Mouse (Mus musculus) MEL (cell line): Measurements from ENCODE around the gene Nfe2l3. TPM values are rescaled to one million over a fixed set of nuclear protein-coding genes. Genes with fewer than 3 reads are reported as not detected.

ENCODE experiments used
- DNase-seq: peaks from one replicate; pipeline ENCODE4 v3.0.0; 2011; ENCODE audit warnings: low read depth, low spot score
- H3K27ac ChIP-seq: 2 replicates; pipeline ENCODE4 v1.5.1; 2012; ENCODE audit warnings: low read depth, mild to moderate bottlenecking, control low read depth, low read length, moderate library complexity; ENCODE audit not compliant: control insufficient read depth
- H3K27me3 ChIP-seq, 2 experiments: fragments of 150-350 bp in 1 of 2; sonication (generic) in 1 of 2; 2 replicates each; pipeline ENCODE4 v1.6.1; 2012; ENCODE audit warnings: low read length in 2 of 2, mild to moderate bottlenecking in 2 of 2, improper control_type of control experiment in 1 of 2, moderate library complexity in 1 of 2; ENCODE audit not compliant: insufficient read depth in 2 of 2, control insufficient read depth in 1 of 2
- H3K36me3 ChIP-seq, 2 experiments: 2 replicates each; pipeline ENCODE4 v1.6.1; 2012 to 2014; ENCODE audit warnings: low read length in 2 of 2, improper control_type of control experiment in 1 of 2, inconsistent platforms in 1 of 2, mild to moderate bottlenecking in 1 of 2; ENCODE audit not compliant: insufficient read depth in 2 of 2, control insufficient read depth in 1 of 2
- H3K4me1 ChIP-seq, 2 experiments: fragments of 150-350 bp in 1 of 2; sonication (generic) in 1 of 2; 2 replicates each; pipeline ENCODE4 v1.6.1; 2012; ENCODE audit warnings: low read length in 2 of 2, improper control_type of control experiment in 1 of 2, mild to moderate bottlenecking in 1 of 2; ENCODE audit not compliant: insufficient read depth in 2 of 2, control insufficient read depth in 1 of 2
- H3K4me3 ChIP-seq, 2 experiments: fragments of 150-350 bp in 1 of 2; sonication (generic) in 1 of 2; 2 replicates each; pipeline ENCODE4 v1.5.1; 2012; ENCODE audit warnings: low read depth in 2 of 2, low read length in 2 of 2, mild to moderate bottlenecking in 2 of 2, moderate library complexity in 2 of 2, control low read depth in 1 of 2, improper control_type of control experiment in 1 of 2; ENCODE audit not compliant: control insufficient read depth in 1 of 2, insufficient read depth in 1 of 2
- H3K79me2 ChIP-seq: 2 replicates; pipeline ENCODE4 v1.6.1; 2012; ENCODE audit warnings: mild to moderate bottlenecking, low read length, moderate library complexity; ENCODE audit not compliant: control insufficient read depth, poor library complexity, insufficient read depth
- H3K9ac ChIP-seq: 2 replicates; pipeline ENCODE4 v1.6.1; 2012; ENCODE audit warnings: low read depth, mild to moderate bottlenecking, control low read depth, low read length, moderate library complexity; ENCODE audit not compliant: control insufficient read depth, poor library complexity, severe bottlenecking
- H3K9me3 ChIP-seq: fragments of 150-350 bp; sonication (generic); replicated peaks from 2 replicates; pipeline ENCODE4 v1.6.1; 2012; ENCODE audit warnings: mild to moderate bottlenecking, low read length, improper control_type of control experiment, moderate library complexity; ENCODE audit not compliant: insufficient read depth
- CHD1 ChIP-seq: IDR thresholded peaks from 2 replicates; pipeline ENCODE4 v1.6.1; 2012; ENCODE audit warnings: low read depth, mild to moderate bottlenecking, inconsistent platforms, low read length, improper control_type of control experiment
- EP300 ChIP-seq, 2 experiments: IDR thresholded peaks; 2 replicates each; pipeline ENCODE4 v1.6.1; 2011; ENCODE audit warnings: improper control_type of control experiment in 2 of 2, low read length in 2 of 2, low read depth in 1 of 2, mild to moderate bottlenecking in 1 of 2
- HCFC1 ChIP-seq: IDR thresholded peaks from 2 replicates; pipeline ENCODE4 v1.6.1; 2012; ENCODE audit warnings: low read depth, mild to moderate bottlenecking, inconsistent platforms, low read length, improper control_type of control experiment, moderate library complexity
- JUND ChIP-seq: IDR thresholded peaks from 2 replicates; pipeline ENCODE4 v1.6.1; 2011; ENCODE audit warnings: low read depth, mild to moderate bottlenecking, improper control_type of control experiment, low read length
- KAT2A ChIP-seq: conservative IDR thresholded peaks from 2 replicates; pipeline ENCODE4 v1.6.1; 2012; ENCODE audit warnings: low read depth, low read length, improper control_type of control experiment, inconsistent platforms
- MAFK ChIP-seq: IDR thresholded peaks from 2 replicates; pipeline ENCODE4 v1.6.1; 2011; ENCODE audit warnings: low read depth, mild to moderate bottlenecking, low read length, improper control_type of control experiment, borderline replicate concordance
- MYB ChIP-seq: IDR thresholded peaks from 2 replicates; pipeline ENCODE4 v1.6.1; 2011; ENCODE audit warnings: mild to moderate bottlenecking, low read depth, low read length, improper control_type of control experiment
- MYC ChIP-seq: IDR thresholded peaks from 2 replicates; pipeline ENCODE4 v1.6.1; 2011; ENCODE audit warnings: low read depth, mild to moderate bottlenecking, low read length, improper control_type of control experiment, moderate library complexity
- POLR2A ChIP-seq, 2 experiments: IDR thresholded peaks; 2 replicates each; pipeline ENCODE4 v1.6.1; 2011 to 2012; ENCODE audit warnings: low read length in 2 of 2, mild to moderate bottlenecking in 2 of 2, control low read depth in 1 of 2, improper control_type of control experiment in 1 of 2, low read depth in 1 of 2, moderate library complexity in 1 of 2; ENCODE audit not compliant: control insufficient read depth in 1 of 2, insufficient read depth in 1 of 2, poor library complexity in 1 of 2
- RCOR1 ChIP-seq: IDR thresholded peaks from 2 replicates; pipeline ENCODE4 v1.6.1; 2012; ENCODE audit warnings: low read depth, mild to moderate bottlenecking, inconsistent platforms, low read length, improper control_type of control experiment
- SIN3A ChIP-seq: IDR thresholded peaks from 2 replicates; pipeline ENCODE4 v1.6.1; 2012; ENCODE audit warnings: low read length, improper control_type of control experiment, inconsistent platforms
- SMC3 ChIP-seq: IDR thresholded peaks from 2 replicates; pipeline ENCODE4 v1.6.1; 2011; ENCODE audit warnings: low read depth, low read length, improper control_type of control experiment
- TAL1 ChIP-seq: IDR thresholded peaks from 2 replicates; pipeline ENCODE4 v1.6.1; 2012; ENCODE audit warnings: mild to moderate bottlenecking, inconsistent platforms, low read length, moderate library complexity, mixed read lengths
- USF2 ChIP-seq, 2 experiments: IDR thresholded peaks; 2 replicates each; pipeline ENCODE4 v1.6.1; 2011 to 2012; ENCODE audit warnings: improper control_type of control experiment in 2 of 2, low read length in 2 of 2, borderline replicate concordance in 1 of 2, inconsistent platforms in 1 of 2, low read depth in 1 of 2, mild to moderate bottlenecking in 1 of 2; ENCODE audit not compliant: insufficient read depth in 1 of 2
- ZC3H11A ChIP-seq: IDR thresholded peaks from 2 replicates; pipeline ENCODE4 v1.6.1; 2012; ENCODE audit warnings: low read depth, mild to moderate bottlenecking, inconsistent platforms, low read length, improper control_type of control experiment
- ZNF384 ChIP-seq: IDR thresholded peaks from 2 replicates; pipeline ENCODE4 v1.6.1; 2012; ENCODE audit warnings: low read depth, mild to moderate bottlenecking, inconsistent platforms, low read length, improper control_type of control experiment
- polyA plus RNA-seq, 2 experiments: library from polyadenylated mRNA; stranded (reverse) in 1 of 2; unstranded in 1 of 2; fragments of >175 nt in 1 of 2; fragments of >200 nt in 1 of 2; gene quantifications; 2 replicates each; pipeline versions ENCODE4 v1.2.1 to v1.2.4; 2012; ENCODE audit warnings: low replicate concordance in 2 of 2, low read depth in 1 of 2; ENCODE audit not compliant: insufficient read length in 2 of 2, insufficient read depth in 1 of 2, missing spikeins in 1 of 2
- total RNA-seq: library from RNA; depleted of rRNA; stranded (reverse); fragments of 300-350 nt; gene quantifications from 2 replicates; pipeline ENCODE4 v1.2.3, GENCODE M21; 2012

Gene Nfe2l3
- total and polyA plus RNA-seq, 3 experiments = 0.15 to 0.21 TPM; not detected in 1

GRCm38 (mm10) chr6:51434270-51434669, 1.8 kb downstream of the Nfe2l3 start:
- peaks cover 5 to 7% of the 10 kb centered on the region in 2 experiments for H3K27me3 ChIP-seq
- no peak overlapping the region for H3K9ac ChIP-seq
- H3K4me3 ChIP-seq = no peak overlapping the region
- TF ChIP-seq SMC3 (no peak), USF2 (IDR thresholded peaks at IDR 0.05; ENCODE audit: borderline replicate concordance in 1 of 2, insufficient read depth in 1 of 2, low read depth in 1 of 2, low read length in 2 of 2) (no peak), MYB (no peak), MAFK (no peak), ZNF384 (no peak), SIN3A (no peak), HCFC1 (no peak), POLR2A (IDR thresholded peaks at IDR 0.05; ENCODE audit: control insufficient read depth in 1 of 2, insufficient read depth in 1 of 2, low read depth in 1 of 2, low read length in 2 of 2, poor library complexity in 1 of 2) (no peak), RCOR1 (no peak), ZC3H11A (no peak), KAT2A (no peak)
- no peaks in the 10 kb centered on the region for H3K79me2 ChIP-seq
- no peak overlapping the region for H3K27ac ChIP-seq
- no peaks in the 10 kb centered on the region; a peak in 2 of 4 replicates for H3K4me1 ChIP-seq
- no peak for DNase-seq
- no peaks in the 10 kb centered on the region for H3K36me3 ChIP-seq
- no peaks in the 10 kb centered on the region for H3K9me3 ChIP-seq

GRCm38 (mm10) chr6:51437665-51438064, 5.2 kb downstream of the Nfe2l3 start:
- Histone ChIP-seq H3K4me3 (no peak overlapping the region), H3K4me1 (peaks cover 0 to 3% of the 10 kb centered on the region in 2 experiments; a peak in 1 of 4 replicates), H3K9me3 (no peaks in the 10 kb centered on the region), H3K27me3 (peaks cover 5 to 7% of the 10 kb centered on the region in 2 experiments), H3K27ac (no peak overlapping the region), H3K79me2 (no peaks in the 10 kb centered on the region), H3K36me3 (no peaks in the 10 kb centered on the region), H3K9ac (no peak overlapping the region)
- no peak for TF ChIP-seq JUND
- TF ChIP-seq EP300 (IDR thresholded peaks at IDR 0.05; ENCODE audit: low read depth in 1 of 2, low read length in 2 of 2) = no peak
- no peak for TF ChIP-seq ZNF384
- no peak for TF ChIP-seq MAFK
- TF ChIP-seq TAL1 = no peak
- TF ChIP-seq MYC = no peak
- no peak for TF ChIP-seq ZC3H11A
- no peak for TF ChIP-seq CHD1
- TF ChIP-seq MYB = no peak
- no peak for DNase-seq
